Mouse (Mus musculus) forebrain, embryonic 10.5 days (tissue): ENCODE measurements around the gene Snx1. TPM values are rescaled to one million over a fixed set of nuclear protein-coding genes. Genes with fewer than 3 reads are reported as not detected.

ENCODE experiments used
- DNase-seq: peaks from one replicate; pipeline ENCODE4 v3.0.0-alpha.2; 2017; ENCODE audit warnings: low spot score; ENCODE audit errors: extremely low spot score
- H3K27ac ChIP-seq: fragments of 300-500 bp; sonication (generic); 2 replicates; pipeline ENCODE4 v1.5.1; 2016; ENCODE audit warnings: mild to moderate bottlenecking
- H3K27me3 ChIP-seq: fragments of 300-500 bp; sonication (generic); 2 replicates; pipeline ENCODE4 v1.6.1; 2016; ENCODE audit warnings: mild to moderate bottlenecking; ENCODE audit not compliant: poor library complexity, severe bottlenecking
- H3K36me3 ChIP-seq: fragments of 300-500 bp; sonication (generic); replicated peaks from 2 replicates; pipeline ENCODE4 v1.6.1; 2016; ENCODE audit warnings: mild to moderate bottlenecking, moderate library complexity
- H3K4me1 ChIP-seq: fragments of 300-500 bp; sonication (generic); 2 replicates; pipeline ENCODE4 v1.6.1; 2016
- H3K4me3 ChIP-seq: fragments of 300-500 bp; sonication (generic); 2 replicates; pipeline ENCODE4 v1.5.1; 2016; ENCODE audit warnings: mild to moderate bottlenecking, moderate library complexity
- H3K9me3 ChIP-seq: fragments of 300-500 bp; sonication (generic); 2 replicates; pipeline ENCODE4 v1.6.1; 2016; ENCODE audit warnings: mild to moderate bottlenecking, moderate library complexity
- WGBS: fragments of 180-500 bp; shearing (Covaris S2); methylation state at CpG from one replicate; pipeline ENCODE4 v1.1.7; 2016; 5-methylcytosine and 5-hydroxymethylcytosine counted together
- polyA plus RNA-seq: library from polyadenylated mRNA; unstranded; fragments of >200 nt; fragmentation: Nextera tagmentation; extraction: Ambion mirVana; gene quantifications from 2 replicates; pipeline ENCODE4 v1.2.1, GENCODE M21; 2016

Snx1 gene
- polyA plus RNA-seq, 1 experiment from 2014 or later: 136 TPM

DNA sequence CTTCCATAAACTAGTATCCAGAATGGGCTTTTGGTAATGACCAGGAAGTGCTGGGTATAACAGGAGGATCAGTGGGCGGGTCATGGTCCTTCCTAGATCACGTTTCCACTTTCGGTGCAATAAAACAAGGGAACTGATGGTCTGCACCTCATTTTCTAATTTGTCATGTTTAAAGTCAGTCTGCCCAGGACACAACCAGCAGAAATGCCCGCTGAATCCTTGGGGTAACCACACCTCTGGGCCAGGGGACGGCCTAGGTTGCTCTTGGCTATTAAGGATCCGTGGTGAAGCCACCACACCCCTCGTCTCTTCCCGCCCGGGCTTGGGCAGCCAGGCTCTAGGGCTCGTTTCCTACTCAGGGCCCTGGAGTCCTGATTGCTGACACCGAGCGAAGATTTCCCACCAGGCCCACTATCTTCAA is 2.3 kb downstream of the Snx1 start:
- H3K4me1 ChIP-seq: peaks cover 51% of the 10 kb centered on the region
- under 1% methylated on average over 12 of the region's 12 CpGs for WGBS
- H3K27me3 ChIP-seq: no peaks in the 10 kb centered on the region
- no peaks in the 10 kb centered on the region for H3K9me3 ChIP-seq
- peak overlapping the region; percentile 94 for H3K27ac ChIP-seq
- peak overlapping the region; percentile 86 for H3K4me3 ChIP-seq
- H3K36me3 ChIP-seq: peaks cover 12% of the 10 kb centered on the region
- DNase-seq: peak; percentile 25

DNA sequence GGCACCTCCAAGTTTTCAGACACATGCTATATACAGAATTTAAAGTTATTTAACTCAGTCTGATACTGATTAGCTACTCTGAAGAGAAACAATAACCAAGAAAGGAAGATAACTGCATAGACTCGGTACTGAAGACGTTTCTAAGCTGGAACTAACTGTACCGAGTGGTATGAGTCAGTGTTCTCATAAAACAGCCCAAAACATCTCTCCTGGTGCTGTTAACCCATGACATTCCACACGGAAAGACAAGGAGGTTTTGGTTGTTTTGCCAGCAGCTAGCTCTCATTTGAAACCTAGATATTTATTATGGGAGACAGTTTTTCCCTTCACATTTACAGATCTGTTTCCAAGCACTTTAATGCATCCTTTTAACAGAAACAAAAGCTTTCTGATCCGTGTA is 2.7 kb downstream of the Snx1 start:
- 33% methylated on average over 5 of the region's 5 CpGs for WGBS
- Histone ChIP-seq H3K36me3 (peaks cover 14% of the 10 kb centered on the region), H3K9me3 (no peaks in the 10 kb centered on the region), H3K27ac (peak overlapping the region; percentile 94; the same call in 1 of the 2 replicates), H3K4me3 (peak overlapping the region; percentile 86), H3K27me3 (no peaks in the 10 kb centered on the region), H3K4me1 (peaks cover 51% of the 10 kb centered on the region)
- no peak for DNase-seq

DNA sequence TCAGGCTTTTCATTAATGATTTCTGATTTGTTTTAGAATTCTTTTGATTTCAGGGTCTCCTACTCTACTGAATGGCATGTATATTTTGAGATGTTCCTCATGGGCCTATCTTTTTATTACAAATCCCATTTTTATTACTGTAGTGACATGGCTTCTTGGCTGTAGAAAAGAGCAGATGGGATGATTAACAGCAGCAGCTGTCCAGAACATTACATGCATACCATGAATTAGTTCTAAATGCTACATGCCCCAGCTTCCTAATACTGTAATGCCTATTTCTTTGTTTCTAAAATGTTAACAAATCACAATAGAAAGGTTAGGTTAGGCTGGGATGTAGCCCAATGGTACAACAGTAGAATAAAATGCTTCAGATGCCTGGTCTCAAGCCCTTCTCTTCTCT is 5.0 kb downstream of the Snx1 start:
- H3K27ac ChIP-seq: no peak overlapping the region
- H3K4me1 ChIP-seq: peaks cover 45% of the 10 kb centered on the region
- no peaks in the 10 kb centered on the region for H3K9me3 ChIP-seq
- no peak overlapping the region for H3K4me3 ChIP-seq
- DNase-seq: no peak
- no peaks in the 10 kb centered on the region for H3K27me3 ChIP-seq
- H3K36me3 ChIP-seq: peaks cover 28% of the 10 kb centered on the region

DNA sequence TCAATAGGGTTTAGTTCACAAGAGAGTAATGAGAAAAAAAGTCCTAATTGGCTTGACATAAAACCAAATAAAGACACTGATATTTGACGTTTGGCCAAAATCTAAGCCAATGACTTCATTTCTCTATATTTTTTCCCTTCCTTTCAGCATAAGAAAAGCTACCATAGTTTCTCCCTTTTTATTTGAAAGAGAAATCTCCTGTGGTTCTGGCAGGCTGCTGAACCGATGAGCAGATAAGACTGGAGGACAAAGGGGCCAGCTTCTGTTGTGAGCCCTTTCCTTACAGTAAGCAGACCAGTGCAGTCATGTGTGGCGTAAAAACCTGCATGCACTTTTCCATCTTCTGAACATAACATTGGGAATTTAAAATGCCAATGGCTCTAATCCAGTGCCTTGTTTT is 5.4 kb downstream of the Snx1 start:
- 84% methylated on average over 3 of the region's 3 CpGs for WGBS
- H3K36me3 ChIP-seq: peaks cover 32% of the 10 kb centered on the region
- no peak overlapping the region for H3K4me3 ChIP-seq
- no peak overlapping the region for H3K27ac ChIP-seq
- no peaks in the 10 kb centered on the region for H3K9me3 ChIP-seq
- DNase-seq: no peak
- H3K4me1 ChIP-seq: peaks cover 41% of the 10 kb centered on the region
- no peaks in the 10 kb centered on the region for H3K27me3 ChIP-seq

DNA sequence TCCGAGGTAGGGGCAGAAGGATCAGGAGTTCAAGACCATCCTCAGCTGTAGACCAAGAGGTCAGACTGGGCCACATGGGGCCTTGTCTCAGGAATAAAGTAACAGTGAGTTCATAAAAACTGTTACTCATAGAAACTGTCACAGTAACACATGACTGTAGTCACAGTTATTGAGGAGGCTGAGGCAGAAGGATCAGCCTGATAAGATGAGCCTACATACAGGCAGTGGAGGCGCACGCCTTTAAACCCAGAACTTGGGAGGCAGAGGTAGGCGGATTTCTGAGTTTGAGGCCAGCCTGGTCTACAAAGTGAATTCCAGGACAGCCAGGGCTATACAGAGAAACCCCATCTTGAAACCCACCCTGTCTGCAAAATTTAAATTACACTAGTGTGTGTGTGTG is 6.3 kb downstream of the Snx1 start:
- Histone ChIP-seq H3K9me3 (no peaks in the 10 kb centered on the region), H3K27ac (no peak overlapping the region), H3K27me3 (no peaks in the 10 kb centered on the region), H3K4me1 (peaks cover 32% of the 10 kb centered on the region), H3K4me3 (no peak overlapping the region), H3K36me3 (peaks cover 40% of the 10 kb centered on the region)
- 94% methylated on average over 4 of the region's 4 CpGs for WGBS
- DNase-seq: no peak

DNA sequence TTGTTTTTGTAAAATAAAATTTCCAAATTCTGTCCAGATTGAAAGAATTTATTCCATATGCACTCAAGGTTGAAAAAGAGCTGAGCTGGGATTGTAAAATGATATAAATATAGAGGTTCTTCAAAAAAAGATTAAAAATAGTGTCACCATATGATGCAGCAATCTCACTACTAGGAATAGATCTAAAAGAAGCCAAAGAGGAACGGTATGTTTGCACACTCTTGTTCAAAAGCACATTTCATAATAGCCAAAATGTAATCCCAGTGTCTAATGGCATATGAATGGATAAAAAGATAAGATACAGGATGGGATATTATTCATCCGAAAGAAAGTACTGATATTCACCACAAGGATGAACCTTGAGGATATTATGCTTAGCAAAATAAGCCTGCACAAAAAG is 6.9 kb downstream of the Snx1 start:
- Histone ChIP-seq H3K27ac (no peak overlapping the region), H3K9me3 (no peaks in the 10 kb centered on the region), H3K36me3 (peaks cover 46% of the 10 kb centered on the region), H3K4me1 (peaks cover 28% of the 10 kb centered on the region), H3K4me3 (no peak overlapping the region), H3K27me3 (no peaks in the 10 kb centered on the region)
- WGBS: 94% methylated on average over 2 of the region's 2 CpGs
- DNase-seq: no peak

DNA sequence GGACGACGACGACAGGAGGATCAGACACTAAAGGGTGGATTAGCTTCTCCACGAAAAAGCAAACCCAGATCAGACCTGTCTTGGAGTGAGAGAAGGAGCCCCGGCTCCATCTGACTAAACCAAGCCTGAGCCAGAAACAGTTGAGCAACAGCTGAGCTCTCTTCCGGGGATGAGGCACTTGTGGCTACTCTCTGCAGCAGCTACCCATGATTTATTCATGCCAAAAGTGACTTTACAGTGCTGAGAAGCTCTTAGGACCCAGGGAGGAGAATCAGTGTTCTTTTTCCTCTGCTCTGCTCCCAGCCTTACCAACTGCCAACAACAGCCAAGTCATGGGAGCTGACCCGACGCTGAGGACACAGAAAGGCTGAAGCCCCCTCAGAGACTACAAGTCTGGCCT is 9.5 kb downstream of the Snx1 start:
- H3K36me3 ChIP-seq: peaks cover 63% of the 10 kb centered on the region
- no peaks in the 10 kb centered on the region for H3K27me3 ChIP-seq
- WGBS: 77% methylated on average over 8 of the region's 8 CpGs
- peak overlapping the region; percentile 58; the same call in 1 of the 2 replicates for H3K27ac ChIP-seq
- DNase-seq: no peak
- no peak overlapping the region for H3K4me3 ChIP-seq
- peaks cover 11% of the 10 kb centered on the region for H3K4me1 ChIP-seq
- no peaks in the 10 kb centered on the region for H3K9me3 ChIP-seq

DNA sequence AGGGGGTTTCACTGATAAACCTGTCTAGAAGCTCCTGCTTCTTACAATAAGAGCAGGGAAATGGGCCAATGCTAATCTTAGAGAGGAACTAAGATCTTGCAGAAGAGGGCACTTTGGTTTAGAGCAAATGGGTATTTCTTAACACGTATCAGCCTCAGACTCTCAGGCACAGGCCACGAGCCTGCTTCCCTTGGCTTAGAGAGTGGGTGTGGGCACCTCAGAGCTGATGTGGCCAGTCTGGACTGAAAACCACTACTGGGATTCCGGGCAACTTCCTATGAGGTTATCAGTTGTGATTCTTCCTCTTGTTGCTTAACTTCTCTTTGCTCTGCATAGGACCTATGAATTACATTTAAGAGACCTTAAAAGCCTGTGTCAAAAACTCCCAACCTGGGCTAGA is 12.0 kb downstream of the Snx1 start:
- peaks cover 66% of the 10 kb centered on the region for H3K36me3 ChIP-seq
- no peaks in the 10 kb centered on the region for H3K27me3 ChIP-seq
- no peak for DNase-seq
- H3K4me3 ChIP-seq: no peak overlapping the region
- H3K9me3 ChIP-seq: no peaks in the 10 kb centered on the region
- no peak overlapping the region for H3K27ac ChIP-seq
- WGBS: 92% methylated on average over 3 of the region's 3 CpGs
- peaks cover 35% of the 10 kb centered on the region for H3K4me1 ChIP-seq

DNA sequence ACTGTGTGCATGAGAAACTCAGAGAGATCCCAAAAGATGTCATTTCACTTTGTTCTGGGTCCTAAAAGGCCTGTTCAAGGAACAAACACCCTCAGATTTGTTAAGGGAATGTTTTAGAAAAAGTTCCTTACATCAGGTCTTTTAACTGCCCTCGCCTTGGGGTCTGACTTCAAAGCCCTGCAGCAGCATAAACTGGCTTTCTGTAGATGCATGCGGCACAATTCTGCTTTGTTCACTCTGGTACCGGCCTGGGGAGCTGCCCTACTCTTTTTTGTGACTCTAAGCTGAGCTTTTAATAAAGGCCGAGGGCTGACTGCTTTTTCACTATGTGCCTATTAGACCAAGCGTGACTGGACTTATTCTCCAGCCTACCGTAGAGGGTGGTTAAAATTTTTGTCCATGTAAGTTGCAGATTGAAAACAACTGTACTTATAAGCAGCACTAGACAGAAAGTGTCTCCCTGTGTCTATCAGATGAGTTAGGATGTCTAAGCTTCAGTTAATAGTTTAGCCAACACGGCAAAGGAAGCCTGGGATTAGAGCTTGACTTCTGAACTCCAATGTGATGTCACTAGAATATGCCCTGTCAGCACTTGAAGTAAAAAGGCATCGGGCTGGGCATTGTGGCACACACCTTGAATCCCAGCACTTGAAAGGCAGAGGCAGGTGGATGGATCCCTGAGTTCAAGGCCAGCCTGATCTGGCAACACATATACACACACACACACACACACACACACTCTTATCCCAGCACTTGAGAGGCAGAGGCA is 15.6 kb downstream of the Snx1 start:
- 24% methylated on average over 8 of the region's 8 CpGs for WGBS
- Histone ChIP-seq H3K27me3 (no peaks in the 10 kb centered on the region), H3K4me3 (0 out of 2 replicates have a peak overlapping the region, but pooled peaks have one; percentile 3), H3K27ac (peak overlapping the region; percentile 81), H3K36me3 (peaks cover 76% of the 10 kb centered on the region), H3K9me3 (no peaks in the 10 kb centered on the region), H3K4me1 (peaks cover 26% of the 10 kb centered on the region)
- DNase-seq: peak; percentile 50

DNA sequence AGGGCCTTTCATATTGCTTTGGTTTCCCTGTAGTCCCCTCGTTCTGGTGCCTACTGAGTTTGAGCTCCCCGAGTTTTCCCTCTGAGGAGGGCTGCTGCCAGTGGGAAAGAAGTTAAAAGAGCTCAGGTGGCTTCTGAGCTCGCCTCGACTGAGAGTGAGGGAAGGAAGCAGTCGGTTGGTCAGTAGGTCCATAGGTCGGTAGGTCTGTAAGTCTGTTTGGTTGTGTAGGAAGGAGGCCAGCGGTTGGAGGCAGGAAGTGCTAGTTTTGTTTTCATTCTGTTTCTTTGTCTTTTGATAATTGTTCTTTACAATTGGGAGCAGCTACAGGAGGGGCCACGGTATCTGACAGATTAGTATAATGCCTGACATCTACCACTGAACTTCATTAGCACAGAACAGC is 16.3 kb downstream of the Snx1 start:
- Histone ChIP-seq H3K4me1 (peaks cover 26% of the 10 kb centered on the region), H3K27me3 (no peaks in the 10 kb centered on the region), H3K9me3 (no peaks in the 10 kb centered on the region), H3K4me3 (0 out of 2 replicates have a peak overlapping the region, but pooled peaks have one; percentile 3), H3K36me3 (peaks cover 77% of the 10 kb centered on the region), H3K27ac (peak overlapping the region; percentile 81)
- DNase-seq: no peak
- 37% methylated on average over 8 of the region's 8 CpGs for WGBS

DNA sequence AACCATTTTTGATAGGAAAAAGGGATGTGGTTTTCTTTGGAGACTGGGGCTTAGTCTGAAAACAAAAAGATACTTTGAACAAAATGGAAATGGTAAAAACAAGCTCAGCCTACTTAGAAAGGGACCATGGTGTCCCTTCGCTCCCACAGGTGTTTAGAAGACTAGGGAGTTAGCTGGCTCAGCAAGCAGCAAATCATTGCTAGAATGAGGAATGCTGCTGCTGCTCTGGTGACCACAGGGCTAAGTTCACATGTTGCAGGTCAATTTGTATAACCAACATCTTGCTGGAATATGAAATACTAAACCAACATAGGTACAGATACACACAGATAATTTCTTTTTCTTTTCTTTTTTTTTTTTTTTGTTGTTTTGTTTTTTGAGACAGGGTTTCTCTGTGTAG is 16.8 kb downstream of the Snx1 start:
- Histone ChIP-seq H3K27me3 (no peaks in the 10 kb centered on the region), H3K4me3 (no peak overlapping the region), H3K4me1 (peaks cover 26% of the 10 kb centered on the region), H3K9me3 (no peaks in the 10 kb centered on the region), H3K36me3 (peaks cover 77% of the 10 kb centered on the region), H3K27ac (peak overlapping the region; percentile 81; the same call in 1 of the 2 replicates)
- 92% methylated on average over 1 of the region's 1 CpGs for WGBS
- DNase-seq: no peak

DNA sequence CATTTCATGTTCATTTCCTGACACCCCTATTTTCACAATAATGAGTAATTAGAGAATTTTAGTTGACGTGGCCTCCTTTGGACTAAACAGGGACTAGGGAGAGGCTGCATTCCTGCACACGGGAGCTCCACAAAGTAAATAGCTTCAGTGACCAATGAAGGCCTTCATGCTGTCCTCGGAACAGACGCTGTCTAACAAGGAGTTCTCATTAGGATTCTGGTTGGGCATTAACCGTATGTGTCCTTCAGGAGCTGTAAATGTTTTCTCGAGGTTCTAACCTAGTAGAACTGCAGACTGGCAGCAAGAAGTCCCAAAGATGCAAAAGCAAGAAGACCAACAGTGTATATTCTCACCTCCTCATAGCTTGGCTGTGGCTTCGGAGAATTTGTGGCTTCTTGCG is 21.2 kb downstream of the Snx1 start:
- no peak for DNase-seq
- Histone ChIP-seq H3K27ac (no peak overlapping the region), H3K9me3 (no peaks in the 10 kb centered on the region), H3K36me3 (peaks cover 97% of the 10 kb centered on the region), H3K4me3 (no peak overlapping the region), H3K4me1 (peaks cover 10% of the 10 kb centered on the region), H3K27me3 (no peaks in the 10 kb centered on the region)
- 94% methylated on average over 8 of the region's 8 CpGs for WGBS

DNA sequence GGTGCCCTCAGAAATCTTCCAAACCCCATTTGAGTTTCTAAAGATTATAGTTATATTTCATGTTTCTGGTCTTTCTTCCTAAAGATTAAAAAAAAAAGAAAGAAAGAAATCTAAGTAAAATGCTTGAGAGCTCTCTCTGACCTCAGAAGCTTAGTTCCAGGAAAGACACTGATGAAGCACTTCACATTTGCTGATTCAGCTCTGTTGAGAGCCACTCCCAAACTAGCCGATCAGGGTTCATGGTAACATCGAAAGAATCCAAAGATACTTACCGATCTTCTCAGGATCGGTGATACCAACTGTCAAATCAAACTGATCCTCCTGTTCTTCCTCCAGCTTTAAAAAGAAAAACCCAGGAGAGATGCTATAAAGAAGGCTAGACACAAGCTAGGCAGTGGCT is 21.8 kb downstream of the Snx1 start:
- H3K4me3 ChIP-seq: no peak overlapping the region
- peaks cover 99% of the 10 kb centered on the region for H3K36me3 ChIP-seq
- no peak for DNase-seq
- H3K27me3 ChIP-seq: no peaks in the 10 kb centered on the region
- H3K4me1 ChIP-seq: peaks cover 6% of the 10 kb centered on the region; the same call in 1 of the 2 replicates
- H3K9me3 ChIP-seq: no peaks in the 10 kb centered on the region
- 96% methylated on average over 4 of the region's 4 CpGs for WGBS
- H3K27ac ChIP-seq: no peak overlapping the region
